26 mouse cellular contexts compared by ENCODE assay signal in the genomic region with DNA sequence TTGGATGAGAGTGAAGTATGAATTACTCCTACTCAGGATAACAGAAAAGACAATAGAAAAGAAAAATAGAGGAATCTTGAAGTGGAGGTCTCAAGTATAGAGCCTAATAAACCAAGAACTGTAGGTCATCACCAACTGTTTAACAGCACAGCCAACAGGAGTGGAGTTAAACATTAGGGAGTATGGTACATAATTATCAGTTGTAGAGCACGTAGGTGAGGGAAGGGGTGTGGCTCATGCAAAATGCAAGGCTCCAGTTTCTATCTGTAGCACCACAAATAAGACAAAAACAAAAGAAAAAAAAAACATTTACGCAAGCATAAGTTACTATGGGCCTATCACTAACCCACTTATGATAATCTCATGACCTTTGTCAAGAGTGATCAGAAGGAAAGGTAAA. TPM values are rescaled to one million over a fixed set of nuclear protein-coding genes. Genes with fewer than 3 reads are reported as not detected.
A peak's percentile ranks its signal among the peaks of the same experiment; 100 is the strongest.
DNase-seq lines count a peak whose midpoint lies in the region; ATAC-seq lines count a peak whose summit lies in the region.
"Had no signal": no experiment of that assay in that cellular context is flagged by ENCODE, and none has a peak within 500 bp of the region (broad histone marks: within the 10 kb centered on the region; RNA-seq: fewer than 3 reads in every experiment).

No protein-coding gene starts in this region.

- no peak overlapping the region for H3K4me3 ChIP-seq in liver, embryonic 15.5 days (replicated peaks)
- no peak overlapping the region for H3K4me3 ChIP-seq in hindbrain, embryonic 13.5 days
- no peak overlapping the region for H3K4me3 ChIP-seq in midbrain, embryonic 13.5 days (replicated peaks)
- H3K4me3 ChIP-seq: embryonic facial prominence, embryonic 10.5 days; embryonic facial prominence, embryonic 13.5 days; erythroblast, embryonic 14.5 days; forebrain, embryonic 10.5 days; forebrain, embryonic 13.5 days; gastrocnemius, adult 2 months; hindbrain, embryonic 12.5 days had no signal

- peaks cover 25% of the 10 kb centered on the region for H3K4me1 ChIP-seq in liver, embryonic 15.5 days (replicated peaks)
- H3K4me1 ChIP-seq in hindbrain, embryonic 13.5 days (replicated peaks): no peaks in the 10 kb centered on the region
- H3K4me1 ChIP-seq in midbrain, embryonic 13.5 days (replicated peaks): no peaks in the 10 kb centered on the region
- H3K4me1 ChIP-seq: embryonic facial prominence, embryonic 10.5 days; forebrain, embryonic 13.5 days had no signal

- no peaks in the 10 kb centered on the region for H3K36me3 ChIP-seq in liver, embryonic 15.5 days (replicated peaks)
- H3K36me3 ChIP-seq in hindbrain, embryonic 13.5 days: no peaks in the 10 kb centered on the region
- H3K36me3 ChIP-seq in midbrain, embryonic 13.5 days: no peaks in the 10 kb centered on the region
- H3K36me3 ChIP-seq: embryonic facial prominence, embryonic 10.5 days; embryonic facial prominence, embryonic 13.5 days; forebrain, embryonic 10.5 days; hindbrain, embryonic 12.5 days had no signal

- peak; percentile 41 for DNase-seq in c-Kit-positive CD71-positive TER-119-negative erythroid progenitor cells, embryonic 14.5 days (ENCODE audit: low read depth)
- no peak for DNase-seq in frontal cortex, postnatal 25 days (ENCODE audit: low spot score in 2 of 2)
- DNase-seq: adrenal gland, adult 2 months; adrenal gland, postnatal 14 days; cerebellum, adult 11-12 months; cerebellum, adult 8-10 months; cerebellum, postnatal 10 days; cerebellum, postnatal 36 days; embryo, embryonic 11 days; gastrocnemius, adult 2 months; gastrocnemius, postnatal 14 days; heart, adult 11 months had no signal

- no peaks in the 10 kb centered on the region for H3K9me3 ChIP-seq in liver, embryonic 15.5 days (replicated peaks)
- H3K9me3 ChIP-seq in hindbrain, embryonic 13.5 days: no peaks in the 10 kb centered on the region
- no peaks in the 10 kb centered on the region for H3K9me3 ChIP-seq in midbrain, embryonic 13.5 days
- H3K9me3 ChIP-seq: embryonic facial prominence, embryonic 10.5 days; embryonic facial prominence, embryonic 13.5 days; forebrain, embryonic 10.5 days; forebrain, embryonic 13.5 days; hindbrain, embryonic 12.5 days had no signal

- H3K27me3 ChIP-seq in liver, embryonic 15.5 days: no peaks in the 10 kb centered on the region
- H3K27me3 ChIP-seq in hindbrain, embryonic 13.5 days: no peaks in the 10 kb centered on the region
- no peaks in the 10 kb centered on the region for H3K27me3 ChIP-seq in midbrain, embryonic 13.5 days
- H3K27me3 ChIP-seq: forebrain, embryonic 13.5 days; hindbrain, embryonic 12.5 days had no signal

- WGBS in liver, embryonic 15.5 days (ENCODE audit: insufficient replicate concordance): 38% methylated on average over 2 of the region's 2 CpGs
- WGBS in hindbrain, embryonic 13.5 days: 89% methylated on average over 2 of the region's 2 CpGs
- 92% methylated on average over 2 of the region's 2 CpGs for WGBS in midbrain, embryonic 13.5 days

- H3K4me2 ChIP-seq in liver, embryonic 15.5 days: peak overlapping the region; percentile 20
- H3K4me2 ChIP-seq in hindbrain, embryonic 13.5 days: no peak overlapping the region
- H3K4me2 ChIP-seq in midbrain, embryonic 13.5 days (replicated peaks): no peak overlapping the region
- H3K4me2 ChIP-seq: embryonic facial prominence, embryonic 13.5 days; forebrain, embryonic 13.5 days; heart, embryonic 11.5 days; hindbrain, embryonic 12.5 days had no signal

- H3K9ac ChIP-seq in liver, embryonic 15.5 days: no peak overlapping the region
- H3K9ac ChIP-seq in hindbrain, embryonic 13.5 days: no peak overlapping the region
- H3K9ac ChIP-seq in midbrain, embryonic 13.5 days (replicated peaks): no peak overlapping the region
- H3K9ac ChIP-seq: embryonic facial prominence, embryonic 13.5 days; forebrain, embryonic 13.5 days; hindbrain, embryonic 12.5 days had no signal

- H3K27ac ChIP-seq in liver, embryonic 15.5 days (replicated peaks): no peak overlapping the region; the same call in 1 of the 2 replicates
- no peak overlapping the region for H3K27ac ChIP-seq in hindbrain, embryonic 13.5 days
- H3K27ac ChIP-seq in midbrain, embryonic 13.5 days: no peak overlapping the region
- H3K27ac ChIP-seq: embryonic facial prominence, embryonic 10.5 days; embryonic facial prominence, embryonic 13.5 days; forebrain, embryonic 10.5 days; forebrain, embryonic 13.5 days; gastrocnemius, adult 2 months; hindbrain, embryonic 12.5 days had no signal

- peak; percentile 68; the same call in 1 of the 2 replicates for ATAC-seq in erythroid progenitor cell, adult 5-6 weeks (replicated peaks; ENCODE audit: low FRiP score, poor library complexity, severe bottlenecking)
- peak; percentile 83 for ATAC-seq in liver, embryonic 15.5 days (ENCODE audit: insufficient read depth)
- ATAC-seq in hindbrain, embryonic 13.5 days (ENCODE audit: low FRiP score): no peak
- ATAC-seq in midbrain, embryonic 13.5 days: no peak
- ATAC-seq: CD4-positive, CD25-positive, alpha-beta regulatory T cell, adult 4 months; forebrain, embryonic 13.5 days; forebrain, embryonic 16.5 days; hindbrain, embryonic 16.5 days had no signal

RNA-seq across cellular contexts. Expression of gene Trim2, which starts 52.0 kb away (rescaled TPM):
- 4.3 and 10.9 TPM in 2 replicates for total RNA-seq in erythroid progenitor cell, adult 5-6 weeks (2015; ENCODE audit: low replicate concordance)
- 8.9 and 11.4 TPM in 2 replicates for total RNA-seq in erythroid progenitor cell, adult 5-6 weeks (2017; ENCODE audit: low replicate concordance)
- 4.8 and 5.6 TPM in 2 replicates for polyA plus RNA-seq in liver, embryonic 15.5 days (2015; fragmentation: Nextera tagmentation; extraction: Ambion mirVana)
- polyA plus RNA-seq in hindbrain, embryonic 13.5 days (2015; fragmentation: Nextera tagmentation; extraction: Ambion mirVana): 131 and 137 TPM in 2 replicates
- 165 and 177 TPM in 2 replicates for polyA plus RNA-seq in midbrain, embryonic 13.5 days (2015; fragmentation: Nextera tagmentation; extraction: Ambion mirVana)

Comparison
In these comparisons a context has a peak if more than half of its experiments do, and no peak if none do; other contexts are left out.
1. ATAC-seq: peak in erythroid progenitor cell, adult 5-6 weeks (single experiment) and liver, embryonic 15.5 days (single experiment); none in hindbrain, embryonic 13.5 days (single experiment) and midbrain, embryonic 13.5 days (single experiment).
2. RNA of gene Trim2, which starts 52.0 kb away (polyA plus RNA-seq): 165 to 177 TPM in midbrain, embryonic 13.5 days and 131 to 137 TPM in hindbrain, embryonic 13.5 days; 4.8 to 5.6 TPM in liver, embryonic 15.5 days; every median in the first group is over 10 times any median in the second.